Comparison of ENCODE assay signal across 18 mouse cellular contexts in the genomic region with DNA sequence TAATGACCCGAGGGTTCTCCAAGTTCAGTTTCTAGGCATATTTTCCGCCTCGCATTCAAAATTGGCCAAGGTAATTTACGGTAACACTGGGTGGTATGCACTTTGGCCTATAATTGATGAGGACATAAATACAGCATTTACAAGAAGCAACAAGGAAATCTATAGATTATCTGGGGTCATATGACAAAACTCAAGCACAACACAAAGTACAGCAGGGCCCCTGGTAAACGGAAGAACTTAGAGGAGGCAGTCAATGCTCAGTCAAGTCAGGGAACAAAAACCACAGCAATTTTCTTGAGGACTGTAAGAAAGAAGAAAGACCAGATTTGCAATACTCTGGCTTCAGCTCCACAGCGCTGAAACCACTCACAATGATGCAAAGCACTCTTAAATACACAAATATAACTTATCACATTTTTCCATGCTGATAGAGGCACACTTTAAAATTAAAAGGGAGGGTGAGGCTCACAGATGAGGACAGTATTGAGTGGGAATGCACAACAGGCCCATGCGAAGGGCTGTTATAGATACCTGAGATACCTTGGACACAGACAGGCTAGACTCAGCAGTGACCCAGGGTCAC.
"Had no signal": no experiment of that assay in that cellular context is flagged by ENCODE, and none has a peak within 500 bp of the region (broad histone marks: within the 10 kb centered on the region; RNA-seq: fewer than 3 reads in every experiment).

No protein-coding gene starts in this region.

- ATAC-seq: liver, postnatal 0 days; midbrain, embryonic 15.5 days had no signal

- H3K4me3 ChIP-seq: limb, embryonic 12.5 days; limb, embryonic 15.5 days; midbrain, embryonic 12.5 days; midbrain, embryonic 15.5 days; neural tube, embryonic 13.5 days had no signal

- H3K27me3 ChIP-seq: limb, embryonic 12.5 days; limb, embryonic 15.5 days; midbrain, embryonic 15.5 days; neural tube, embryonic 13.5 days had no signal

- DNase-seq: kidney, adult 11 months; kidney, adult 8-10 months; kidney, postnatal 14 days; kidney, postnatal 4 days; left cerebral cortex, postnatal 4 days; liver, postnatal 0 days; lung, postnatal 14 days; retina, postnatal 1 day; thymus, adult 18-20 months; thymus, postnatal 36 days had no signal

- H3K36me3 ChIP-seq: limb, embryonic 12.5 days; limb, embryonic 15.5 days; midbrain, embryonic 12.5 days; midbrain, embryonic 15.5 days; neural tube, embryonic 13.5 days had no signal

- H3K4me1 ChIP-seq: midbrain, embryonic 15.5 days had no signal

- H3K4me2 ChIP-seq: limb, embryonic 12.5 days; limb, embryonic 15.5 days; liver, embryonic 11.5 days; midbrain, embryonic 12.5 days; midbrain, embryonic 15.5 days; neural tube, embryonic 13.5 days had no signal

- H3K9ac ChIP-seq: limb, embryonic 12.5 days; limb, embryonic 15.5 days; liver, embryonic 14.5 days; liver, postnatal 0 days; midbrain, embryonic 12.5 days; midbrain, embryonic 15.5 days; neural tube, embryonic 13.5 days had no signal

- H3K27ac ChIP-seq: limb, embryonic 12.5 days; limb, embryonic 15.5 days; liver, embryonic 14.5 days; macrophage; midbrain, embryonic 12.5 days; midbrain, embryonic 15.5 days; neural tube, embryonic 13.5 days had no signal

- H3K9me3 ChIP-seq: limb, embryonic 12.5 days; limb, embryonic 15.5 days; midbrain, embryonic 12.5 days; midbrain, embryonic 15.5 days; neural tube, embryonic 13.5 days had no signal
